Mouse (Mus musculus): Measurements from ENCODE around the gene Slc7a11.

- TF ChIP-seq CTCF (IDR thresholded peaks at IDR 0.05; ENCODE audit: insufficient read depth, low read length) (no peak), POLR2A (IDR thresholded peaks at IDR 0.05; ENCODE audit: borderline replicate concordance, extremely low read depth, low read depth, low read length) (no peak)
Observed at GRCm38 (mm10) chr3:50220454-50220853, 223.0 kb downstream of the Slc7a11 start.
